ENCODE assay signal across 12 mouse cellular contexts in genomic region chr10:80766161-80766815, GRCm38 (mm10). TPM values are rescaled to one million over a fixed set of nuclear protein-coding genes. Genes with fewer than 3 reads are reported as not detected.
A peak's percentile ranks its signal among the peaks of the same experiment; 100 is the strongest.
DNase-seq lines count a peak whose midpoint lies in the region; ATAC-seq and TF ChIP-seq lines count a peak whose summit lies in the region.
"Had no signal": no experiment of that assay in that cellular context is flagged by ENCODE, and none has a peak within 500 bp of the region (broad histone marks: within the 10 kb centered on the region; RNA-seq: fewer than 3 reads in every experiment).

No protein-coding gene starts in this region.

- no peaks in the 10 kb centered on the region for H3K9me3 ChIP-seq in ES-Bruce4 (replicated peaks; ENCODE audit: control insufficient read depth, insufficient read depth, low read length, poor library complexity, severe bottlenecking)
- H3K9me3 ChIP-seq in lung, embryonic 14.5 days (ENCODE audit: low read depth, low read length), result no peaks in the 10 kb centered on the region

- no peaks in the 10 kb centered on the region for H3K27me3 ChIP-seq in ES-Bruce4 (ENCODE audit: control insufficient read depth, insufficient read depth, low read length, poor library complexity, severe bottlenecking)
- no peaks in the 10 kb centered on the region for H3K27me3 ChIP-seq in kidney, adult 2 months (replicated peaks; ENCODE audit: control insufficient read depth, insufficient read depth, low read length)
- no peaks in the 10 kb centered on the region for H3K27me3 ChIP-seq in lung, embryonic 14.5 days (ENCODE audit: insufficient read depth, low read length)

- ATAC-seq in frontal cortex, adult (ENCODE audit: low TSS enrichment), result peak; percentile 69; the same call in 1 of the 2 replicates
- ATAC-seq in lung, embryonic 14.5 days (ENCODE audit: insufficient read depth), result 0 out of 2 replicates have a peak, but pooled peaks have one; percentile 31
- ATAC-seq in inflammation-experienced regulatory T-cells, adult 6 months, result no peak
- ATAC-seq: forebrain, embryonic 16.5 days had no signal

- peak overlapping the region; percentile 87 for H3K27ac ChIP-seq in ES-Bruce4 (ENCODE audit: insufficient read depth, low read length)
- H3K27ac ChIP-seq in kidney, adult 2 months (ENCODE audit: insufficient read depth, low read depth, low read length), result peak overlapping the region; percentile 52
- no peak overlapping the region; the same call in 1 of the 2 replicates for H3K27ac ChIP-seq in lung, embryonic 14.5 days (ENCODE audit: low read depth)
- H3K27ac ChIP-seq: macrophage had no signal

- 59% methylated on average over 10 of the region's 10 CpGs for whole genome bisulfite sequencing in kidney, adult 2 months
- 49% methylated on average over 10 of the region's 10 CpGs for WGBS in lung, embryonic 14.5 days

- no peak for DNase-seq in frontal cortex, postnatal 25 days (ENCODE audit: low spot score in 2 of 2)
- DNase-seq in kidney, adult 2 months, result peak; percentile 75
- peak; percentile 30 for DNase-seq in lung, embryonic 14.5 days
- no peak for DNase-seq in cerebellum, adult 11 months
- DNase-seq in frontal cortex, postnatal 10 days (ENCODE audit: low spot score in 2 of 2), result no peak
- DNase-seq: B cell, adult 2 months; spleen, adult 18-20 months had no signal

- no peak overlapping the region for H3K4me2 ChIP-seq in lung, embryonic 14.5 days

- peaks cover 3% of the 10 kb centered on the region for H3K4me1 ChIP-seq in ES-Bruce4 (ENCODE audit: control insufficient read depth, insufficient read depth, low read length)
- H3K4me1 ChIP-seq in kidney, adult 2 months (ENCODE audit: control insufficient read depth, insufficient read depth, low read length), result no peaks in the 10 kb centered on the region; the same call in none of the 2 replicates
- no peaks in the 10 kb centered on the region for H3K4me1 ChIP-seq in lung, embryonic 14.5 days (ENCODE audit: insufficient read depth)

- no peak for TF ChIP-seq CTCF in ES-Bruce4 (IDR thresholded peaks at IDR 0.05; ENCODE audit: low read depth, low read length)
- no peak for TF ChIP-seq CTCF in kidney, adult 2 months (conservative IDR thresholded peaks at IDR 0.05; ENCODE audit: insufficient read depth, insufficient read length, low read depth, low read length)
- no peak for TF ChIP-seq CTCF in lung, embryonic 14.5 days (IDR thresholded peaks at IDR 0.05; ENCODE audit: low read depth)

- H3K4me3 ChIP-seq in ES-Bruce4 (ENCODE audit: low read depth, low read length), result no peak overlapping the region
- no peak overlapping the region for H3K4me3 ChIP-seq in kidney, adult 2 months (ENCODE audit: insufficient read depth, low read depth, low read length)
- H3K4me3 ChIP-seq in lung, embryonic 14.5 days (ENCODE audit: low read depth, low read length), result no peak overlapping the region

- H3K9ac ChIP-seq in ES-Bruce4 (ENCODE audit: low read depth, poor library complexity, severe bottlenecking), result no peak overlapping the region
- no peak overlapping the region for H3K9ac ChIP-seq in lung, embryonic 14.5 days

- H3K36me3 ChIP-seq in ES-Bruce4 (ENCODE audit: control insufficient read depth, insufficient read depth, low read length, poor library complexity, severe bottlenecking), result peaks cover 20% of the 10 kb centered on the region
- no peaks in the 10 kb centered on the region; the same call in 1 of the 2 replicates for H3K36me3 ChIP-seq in kidney, adult 2 months (ENCODE audit: control insufficient read depth, insufficient read depth, low read length)
- H3K36me3 ChIP-seq in lung, embryonic 14.5 days (ENCODE audit: insufficient read depth), result peaks cover 62% of the 10 kb centered on the region

- no peak for TF ChIP-seq POLR2A in ES-Bruce4 (IDR thresholded peaks at IDR 0.05; ENCODE audit: insufficient read depth, low read length)
- no peak for TF ChIP-seq POLR2A in kidney, adult 2 months (IDR thresholded peaks at IDR 0.05; ENCODE audit: low read depth, low read length)

- peak; percentile 86 for TF ChIP-seq EP300 in ES-Bruce4 (IDR thresholded peaks at IDR 0.05; ENCODE audit: insufficient read depth, low read depth, low read length)

RNA-seq across cellular contexts. Expression of gene Dot1l, which starts 11.3 kb away (rescaled TPM):
- polyA plus RNA-seq in ES-Bruce4 (2011; ENCODE audit: insufficient read depth, insufficient read length, low read depth, missing spikeins), result 42.6 and 48.3 TPM in 2 replicates
- 18.4 and 19.5 TPM in 2 replicates for polyA plus RNA-seq in kidney, adult 2 months (2012; rRNA removed)
- 26.9 and 29.1 TPM in 2 replicates for polyA plus RNA-seq in lung, embryonic 14.5 days (2014; fragmentation: Nextera tagmentation; extraction: Ambion mirVana)
- 10 to 100 TPM; 10.9 to 23.4 (median 15.3) TPM for polyA plus RNA-seq in inflammation-experienced regulatory T-cells, adult 6 months (2017; shearing (Covaris generic))

RNA-seq across cellular contexts. Expression of gene Ap3d1, which starts 24.2 kb away (rescaled TPM):
- polyA plus RNA-seq in ES-Bruce4 (2011; ENCODE audit: insufficient read depth, insufficient read length, low read depth, missing spikeins), result 53.8 and 55.2 TPM in 2 replicates
- 87.7 and 105 TPM in 2 replicates for polyA plus RNA-seq in kidney, adult 2 months (2012; rRNA removed)
- 62.0 and 69.6 TPM in 2 replicates for polyA plus RNA-seq in lung, embryonic 14.5 days (2014; fragmentation: Nextera tagmentation; extraction: Ambion mirVana)
- polyA plus RNA-seq in inflammation-experienced regulatory T-cells, adult 6 months (2017; shearing (Covaris generic)), result 10 to 100 TPM; 20.9 to 33.0 (median 29.8) TPM

RNA-seq across cellular contexts. Expression of gene Sf3a2, which starts 31.7 kb away (rescaled TPM):
- 90.1 and 100 TPM in 2 replicates for polyA plus RNA-seq in ES-Bruce4 (2011; ENCODE audit: insufficient read depth, insufficient read length, low read depth, missing spikeins)
- 22.6 and 23.1 TPM in 2 replicates for polyA plus RNA-seq in kidney, adult 2 months (2012; rRNA removed)
- 97.2 and 98.4 TPM in 2 replicates for polyA plus RNA-seq in lung, embryonic 14.5 days (2014; fragmentation: Nextera tagmentation; extraction: Ambion mirVana)
- polyA plus RNA-seq in inflammation-experienced regulatory T-cells, adult 6 months (2017; shearing (Covaris generic)), result 10 to 100 TPM; 12.1 to 22.6 (median 17.8) TPM

RNA-seq across cellular contexts. Expression of gene Plekhj1, which starts 32.1 kb away (rescaled TPM):
- polyA plus RNA-seq in ES-Bruce4 (2011; ENCODE audit: insufficient read depth, insufficient read length, low read depth, missing spikeins), result 73.5 and 81.6 TPM in 2 replicates
- 36.9 and 39.3 TPM in 2 replicates for polyA plus RNA-seq in kidney, adult 2 months (2012; rRNA removed)
- 113 and 121 TPM in 2 replicates for polyA plus RNA-seq in lung, embryonic 14.5 days (2014; fragmentation: Nextera tagmentation; extraction: Ambion mirVana)
- polyA plus RNA-seq in inflammation-experienced regulatory T-cells, adult 6 months (2017; shearing (Covaris generic)), result 100 to 1,000 TPM; 127 to 149 (median 146) TPM

RNA-seq across cellular contexts. Expression of gene Amh, which starts 38.8 kb away (rescaled TPM):
- 0.40 TPM in 1 of 2 replicates, not detected in the other for polyA plus RNA-seq in ES-Bruce4 (2011; ENCODE audit: insufficient read depth, insufficient read length, low read depth, missing spikeins)
- polyA plus RNA-seq in kidney, adult 2 months (2012; rRNA removed), result 0.17 and 0.23 TPM in 2 replicates
- polyA plus RNA-seq in lung, embryonic 14.5 days (2014; fragmentation: Nextera tagmentation; extraction: Ambion mirVana), result 0.11 and 0.14 TPM in 2 replicates
- not detected for polyA plus RNA-seq in inflammation-experienced regulatory T-cells, adult 6 months (2017; shearing (Covaris generic))
- polyA plus RNA-seq: forebrain, embryonic 16.5 days; macrophage had no signal

Comparison
In these comparisons a context has a peak if more than half of its experiments do, and no peak if none do; other contexts are left out.
1. DNase-seq: peak in kidney, adult 2 months (single experiment) and lung, embryonic 14.5 days (single experiment); none in frontal cortex, postnatal 25 days (0 of 2), cerebellum, adult 11 months (single experiment) and frontal cortex, postnatal 10 days (0 of 2).